Mouse (Mus musculus): ENCODE results near the gene Hist4h4. TPM values are rescaled to one million over a fixed set of nuclear protein-coding genes. Genes with fewer than 3 reads are reported as not detected.

Hist4h4 gene
- total RNA-seq, 4 experiments from 2014 or later = 4.0 to 6.0 (median 4.1) TPM

GRCm38 (mm10) chr6:136782761-136783160 is 21.5 kb downstream of the Hist4h4 start:
- DNase-seq (ENCODE audit: low spot score in 2 of 2) = no peak

- DNase-seq (ENCODE audit: low spot score in 2 of 2) = no peak
Measured at GRCm38 (mm10) chr6:136782146-136782545, 22.1 kb downstream of the Hist4h4 start.

GRCm38 (mm10) chr6:136781377-136781986 is 22.7 kb downstream of the Hist4h4 start, which contains the start of gene Gucy2c:
Gene Gucy2c, minus strand, starts transcription at chr6:136781765.
- DNase-seq (ENCODE audit: low spot score in 2 of 2) = no peak

DNA sequence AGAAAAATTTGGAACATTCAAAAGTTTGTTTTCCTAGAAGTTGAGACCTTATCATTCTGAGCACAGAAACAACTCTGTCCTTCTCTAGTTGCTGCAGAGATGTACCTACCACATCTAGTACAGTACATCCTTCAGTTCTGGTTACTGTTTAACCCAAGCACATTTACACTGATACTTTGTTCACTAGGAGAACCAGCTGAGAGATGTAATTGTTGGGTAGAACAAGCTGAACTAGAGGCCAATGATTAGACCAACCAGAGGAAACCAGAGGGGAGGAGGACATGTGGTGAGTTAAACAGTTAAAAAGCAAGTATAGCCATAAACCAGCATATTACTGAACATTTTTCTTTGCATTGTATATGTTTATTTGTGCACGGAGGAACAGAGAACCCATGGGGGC is 27.8 kb downstream of the Hist4h4 start:
- no peak for DNase-seq (ENCODE audit: low spot score in 2 of 2)

DNA sequence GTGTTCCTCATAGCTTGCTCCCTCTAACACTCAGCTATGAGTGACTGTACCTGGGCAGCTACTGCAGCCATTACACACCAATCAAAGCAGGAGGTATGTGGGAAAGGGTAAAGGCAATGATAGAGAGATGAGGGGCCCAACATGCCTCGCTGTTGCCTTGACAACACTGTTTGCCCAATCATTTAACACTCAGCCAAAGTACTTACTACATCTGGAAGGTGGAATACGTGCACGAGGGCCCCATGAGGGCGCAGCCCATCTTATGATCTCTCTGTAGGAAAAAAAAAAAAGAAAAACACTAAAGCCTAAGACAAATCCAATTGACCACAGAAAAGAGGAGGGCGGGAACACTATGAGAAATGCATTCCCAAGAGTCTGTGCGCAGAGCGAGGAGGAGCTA is 34.4 kb downstream of the Hist4h4 start:
- DNase-seq (ENCODE audit: low spot score in 2 of 2) = no peak

GRCm38 (mm10) chr6:136769143-136769542 is 35.1 kb downstream of the Hist4h4 start:
- no peak for DNase-seq (ENCODE audit: low spot score in 2 of 2)

DNA sequence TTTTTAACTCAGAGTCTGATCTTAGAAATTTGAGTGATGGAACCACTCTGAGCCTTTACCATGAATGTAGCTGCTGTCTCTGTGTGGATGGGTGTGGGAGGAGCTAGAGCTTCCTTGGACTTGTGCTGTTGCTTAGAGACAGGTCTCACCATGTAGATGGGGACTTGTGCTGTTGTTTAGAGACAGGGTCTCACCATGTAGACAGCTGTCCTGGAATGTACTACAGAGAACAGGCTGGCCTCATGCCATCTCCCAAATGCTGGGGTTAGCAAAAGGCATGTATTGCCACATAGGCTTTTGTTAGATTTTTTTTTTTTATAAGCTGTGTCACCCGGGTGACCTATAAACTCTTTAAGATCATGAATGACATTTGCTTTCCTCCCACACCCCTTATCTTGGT is 40.3 kb downstream of the Hist4h4 start:
- no peak for DNase-seq (ENCODE audit: low spot score in 2 of 2)

Small RNA genes lying within 50 kb of the gene (microRNA-seq; reads per million reads assigned to microRNA genes)
- not detected for gene Gm44364

Other genes starting within 250 kb of the Hist4h4 start
- gene Plbd1, start 142.5 kb downstream of the Hist4h4 start, total RNA-seq (2022) = 10 to 100 TPM; 10.6 to 17.0 (median 12.5) TPM
- gene Gucy2c, start 22.6 kb downstream of the Hist4h4 start, total RNA-seq (2022) = not detected
- gene H2afj, start 3.8 kb upstream of the Hist4h4 start, total RNA-seq (2022) = 10 to 100 TPM; 11.4 to 17.2 (median 14.3) TPM
- under 1 TPM in 2 of 4 experiments, not detected in 2; 0.07 to 0.08 TPM for gene BC049715, start 23.2 kb upstream of the Hist4h4 start, total RNA-seq (2022)
- gene Wbp11, start 23.8 kb upstream of the Hist4h4 start, total RNA-seq (2022) = 10 to 100 TPM; 44.7 to 49.8 (median 45.5) TPM
- gene Smco3, start 31.0 kb upstream of the Hist4h4 start, total RNA-seq (2022) = under 1 TPM in 3 of 4 experiments, not detected in 1; 0.18 to 0.64 (median 0.19) TPM
- under 1 TPM in 1 of 4 experiments, not detected in 3; 0.12 TPM for gene Art4, start 53.3 kb upstream of the Hist4h4 start, total RNA-seq (2022)
- 10 to 100 TPM; 25.2 to 67.7 (median 42.4) TPM for gene Mgp, start 71.4 kb upstream of the Hist4h4 start, total RNA-seq (2022)
- gene Erp27, start 117.8 kb upstream of the Hist4h4 start, total RNA-seq (2022) = not detected
- not detected for gene Pde6h, start 119.4 kb upstream of the Hist4h4 start, total RNA-seq (2022)
- gene Arhgdib, start 137.5 kb upstream of the Hist4h4 start, total RNA-seq (2022) = 1 to 10 TPM; 3.9 to 9.6 (median 5.3) TPM

All from gastrocnemius, adult 8-10 months (tissue).